Mouse (Mus musculus) ES-Bruce4 (cell line): ENCODE measurements around the gene Gnl1. TPM values are rescaled to one million over a fixed set of nuclear protein-coding genes. Genes with fewer than 3 reads are reported as not detected.
"Not testable (repeated sequence)": the region's sequence is repeated elsewhere in the genome, so short reads cannot be mapped to it uniquely, and the experiment has no call there.

Source experiments
- H3K27ac ChIP-seq: 2 replicates; pipeline ENCODE4 v1.5.1; 2012; ENCODE audit warnings: low read length, inconsistent platforms; ENCODE audit not compliant: insufficient read depth
- H3K27me3 ChIP-seq: 2 replicates; pipeline ENCODE4 v1.6.1; 2012; ENCODE audit warnings: mild to moderate bottlenecking, low read length, inconsistent platforms; ENCODE audit not compliant: control insufficient read depth, poor library complexity, insufficient read depth, severe bottlenecking
- H3K36me3 ChIP-seq: 2 replicates; pipeline ENCODE4 v1.6.1; 2012; ENCODE audit warnings: inconsistent platforms, mild to moderate bottlenecking, low read length, moderate library complexity; ENCODE audit not compliant: control insufficient read depth, poor library complexity, insufficient read depth, severe bottlenecking
- H3K4me1 ChIP-seq: one replicate; pipeline ENCODE4 v1.8.1; 2011; ENCODE audit warnings: low read length; ENCODE audit not compliant: control insufficient read depth, insufficient read depth
- H3K4me3 ChIP-seq: 2 replicates; pipeline ENCODE4 v1.5.1; 2011; ENCODE audit warnings: low read depth, mild to moderate bottlenecking, low read length
- H3K9ac ChIP-seq: 2 replicates; pipeline ENCODE4 v1.6.1; 2012; ENCODE audit warnings: low read depth, mild to moderate bottlenecking, inconsistent platforms; ENCODE audit not compliant: poor library complexity, severe bottlenecking
- H3K9me3 ChIP-seq: replicated peaks from 2 replicates; pipeline ENCODE4 v1.6.1; 2012; ENCODE audit warnings: mild to moderate bottlenecking, low read length, inconsistent platforms; ENCODE audit not compliant: control insufficient read depth, poor library complexity, insufficient read depth, severe bottlenecking
- CTCF ChIP-seq: IDR thresholded peaks from one replicate; pipeline ENCODE4 v1.8.1; 2011; ENCODE audit warnings: low read depth, low read length
- EP300 ChIP-seq: IDR thresholded peaks from 2 replicates; pipeline ENCODE4 v1.6.1; 2011; ENCODE audit warnings: low read depth, low read length; ENCODE audit not compliant: insufficient read depth
- POLR2A ChIP-seq: IDR thresholded peaks from one replicate; pipeline ENCODE4 v1.8.1; 2011; ENCODE audit warnings: low read length; ENCODE audit not compliant: insufficient read depth
- polyA plus RNA-seq: library from polyadenylated mRNA; stranded (reverse); fragments of >200 nt; gene quantifications from 2 replicates; pipeline ENCODE4 v1.2.4, GENCODE M21; 2011; ENCODE audit warnings: low read depth; ENCODE audit not compliant: missing spikeins, insufficient read depth, insufficient read length

Gene Gnl1
- polyA plus RNA-seq, 1 experiment, result 37.0 TPM

GRCm38 (mm10) chr17:35939941-35940340 is 39.7 kb upstream of the Gnl1 start:
- Histone ChIP-seq H3K36me3 (no peaks in the 10 kb centered on the region), H3K4me3 (peak overlapping the region; percentile 30), H3K4me1 (peaks cover 3% of the 10 kb centered on the region), H3K9ac (0 out of 2 replicates have a peak overlapping the region, but pooled peaks have one; percentile 23), H3K27ac (peak overlapping the region; percentile 98), H3K9me3 (0 out of 2 replicates have a peak, but pooled peaks cover 3% of the 10 kb centered on the region), H3K27me3 (no peaks in the 10 kb centered on the region)
- TF ChIP-seq EP300 (no peak), POLR2A (no peak), CTCF (no peak)

DNA sequence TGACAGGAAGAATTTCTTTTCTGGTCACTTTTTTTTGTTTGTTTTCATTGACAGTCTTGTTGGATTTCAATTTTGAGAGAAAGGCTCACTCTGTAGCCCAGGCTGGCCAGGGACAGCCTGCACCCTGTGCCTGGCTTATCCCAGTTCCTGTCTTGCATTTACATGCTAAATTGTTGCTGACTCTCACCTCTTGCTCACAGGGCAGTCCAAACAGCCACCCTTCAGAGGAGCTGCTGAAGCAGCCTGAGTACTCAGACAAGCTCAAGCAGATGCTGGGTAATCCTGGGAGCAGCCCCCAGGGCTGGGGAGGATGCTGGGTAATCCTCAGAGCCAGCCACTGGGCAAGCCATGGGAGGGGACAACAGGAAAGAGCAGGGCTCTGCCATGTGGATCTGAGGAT is 28.7 kb upstream of the Gnl1 start:
- H3K9ac ChIP-seq, H3K36me3 ChIP-seq, H3K9me3 ChIP-seq, H3K27me3 ChIP-seq, H3K4me3 ChIP-seq, H3K4me1 ChIP-seq, H3K27ac ChIP-seq: not testable (repeated sequence)

DNA sequence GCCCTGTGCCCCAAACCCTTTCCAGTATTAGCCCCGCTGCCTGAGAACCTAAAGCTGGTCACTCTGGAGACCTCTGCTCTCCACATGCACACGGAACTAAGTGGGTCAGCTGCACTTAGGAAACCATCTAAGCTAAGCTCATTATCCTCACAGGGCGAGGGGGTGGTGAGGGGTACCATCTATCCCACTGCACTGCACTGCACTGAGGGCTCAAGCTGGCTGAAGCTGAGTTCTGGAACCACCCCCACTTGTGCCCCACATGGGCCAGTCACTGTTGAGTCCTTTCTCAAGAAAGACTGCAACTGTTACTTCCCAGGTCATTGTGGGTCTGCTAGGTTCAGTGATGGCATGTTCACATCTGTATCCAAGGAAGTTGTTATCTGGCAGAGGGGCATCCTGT is 27.1 kb upstream of the Gnl1 start:
- H3K4me3 ChIP-seq, H3K4me1 ChIP-seq, H3K9me3 ChIP-seq, H3K27ac ChIP-seq, H3K27me3 ChIP-seq, H3K9ac ChIP-seq: not testable (repeated sequence)
- peaks cover 17% of the 10 kb centered on the region for H3K36me3 ChIP-seq

DNA sequence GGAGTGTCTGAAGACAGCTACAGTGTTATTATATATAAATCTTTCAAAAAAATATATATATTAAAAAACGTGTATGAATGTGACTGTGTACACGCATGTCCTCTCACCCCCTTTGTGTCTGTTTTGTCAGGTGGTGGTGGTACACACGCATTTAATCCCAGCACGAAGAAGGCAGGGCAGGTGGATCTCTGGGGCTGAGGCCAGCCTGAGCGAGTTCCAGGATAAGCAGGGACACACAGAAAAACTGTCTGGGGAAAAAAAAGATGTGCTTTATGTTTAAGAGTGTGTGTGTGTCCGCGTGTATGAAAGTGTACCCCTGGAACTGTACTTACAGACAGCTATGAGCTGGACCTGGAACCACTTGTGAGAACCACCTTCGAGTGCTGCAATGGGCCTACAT is 25.0 kb upstream of the Gnl1 start:
- H3K9ac ChIP-seq, result no peak overlapping the region
- H3K27me3 ChIP-seq, result no peaks in the 10 kb centered on the region
- H3K4me3 ChIP-seq, result no peak overlapping the region
- no peaks in the 10 kb centered on the region for H3K9me3 ChIP-seq
- no peaks in the 10 kb centered on the region for H3K4me1 ChIP-seq
- no peak overlapping the region for H3K27ac ChIP-seq
- TF ChIP-seq POLR2A (no peak), EP300 (no peak), CTCF (no peak)
- H3K36me3 ChIP-seq, result peaks cover 38% of the 10 kb centered on the region

- Histone ChIP-seq H3K9ac (no peak overlapping the region), H3K4me1 (no peaks in the 10 kb centered on the region), H3K27me3 (no peaks in the 10 kb centered on the region), H3K9me3 (no peaks in the 10 kb centered on the region), H3K4me3 (no peak overlapping the region), H3K36me3 (peaks cover 75% of the 10 kb centered on the region), H3K27ac (no peak overlapping the region)
- no peak for TF ChIP-seq EP300
- TF ChIP-seq CTCF, result no peak
- TF ChIP-seq POLR2A, result no peak
Observed at GRCm38 (mm10) chr17:35958533-35959223, 21.0 kb upstream of the Gnl1 start.

- H3K4me3 ChIP-seq, result no peak overlapping the region
- H3K27ac ChIP-seq, result no peak overlapping the region
- TF ChIP-seq EP300 (no peak), POLR2A (no peak), CTCF (no peak)
- no peak overlapping the region for H3K9ac ChIP-seq
- H3K4me1 ChIP-seq, result no peaks in the 10 kb centered on the region
- no peaks in the 10 kb centered on the region for H3K27me3 ChIP-seq
- H3K36me3 ChIP-seq, result peaks cover 62% of the 10 kb centered on the region
- H3K9me3 ChIP-seq, result no peaks in the 10 kb centered on the region
Observed at GRCm38 (mm10) chr17:35963279-35963678, 16.4 kb upstream of the Gnl1 start.
